Mouse (Mus musculus) thymus, postnatal 14 days (tissue): ENCODE results near the gene Smarcad1.
"Not testable (repeated sequence)": the region's sequence is repeated elsewhere in the genome, so short reads cannot be mapped to it uniquely, and the experiment has no call there.

ENCODE experiments used
- DNase-seq: peaks from one replicate; pipeline ENCODE4 v3.0.0; 2021

Smarcad1 gene

DNA sequence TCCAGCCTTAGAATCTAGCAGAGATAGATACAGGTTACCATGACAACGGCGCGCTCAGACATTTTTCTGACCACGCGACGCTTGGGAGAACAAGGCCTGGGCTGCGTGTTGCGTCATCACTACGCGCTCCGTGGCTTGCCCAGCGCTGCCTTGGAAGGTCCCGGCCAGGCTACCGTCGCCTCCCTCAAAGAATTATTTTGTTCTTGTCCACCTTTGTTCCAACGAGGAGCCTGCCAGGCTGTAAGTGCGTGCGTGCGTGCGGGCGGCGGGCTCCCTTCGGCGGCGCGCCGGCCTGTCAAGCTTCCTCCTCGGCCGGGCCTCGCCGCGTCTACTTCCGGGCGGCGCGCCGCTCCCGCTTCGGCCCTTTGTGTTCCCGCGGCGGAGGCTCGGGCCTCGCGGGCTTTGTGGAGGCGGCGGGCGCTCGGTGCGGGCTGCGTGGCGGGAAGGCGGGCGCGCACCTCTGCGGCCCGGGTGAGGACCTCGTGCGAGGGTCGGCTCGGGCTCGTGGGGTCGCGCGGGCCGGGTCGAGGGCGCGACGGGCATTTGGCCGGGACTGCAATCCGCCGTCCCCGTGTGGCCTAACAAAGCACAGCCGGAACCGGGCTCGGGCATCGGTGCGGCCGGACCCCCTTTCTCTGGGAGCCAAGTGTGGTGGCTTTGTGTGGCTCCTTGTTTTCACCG is at the start of gene Smarcad1:
Gene Smarcad1, plus strand, starts transcription at position 93 of the 681 bp plus-strand sequence.
- DNase-seq = peak; percentile 84

GRCm38 (mm10) chr6:64996824-64997421 is 45.5 kb upstream of the Smarcad1 start:
- DNase-seq = no peak

DNA sequence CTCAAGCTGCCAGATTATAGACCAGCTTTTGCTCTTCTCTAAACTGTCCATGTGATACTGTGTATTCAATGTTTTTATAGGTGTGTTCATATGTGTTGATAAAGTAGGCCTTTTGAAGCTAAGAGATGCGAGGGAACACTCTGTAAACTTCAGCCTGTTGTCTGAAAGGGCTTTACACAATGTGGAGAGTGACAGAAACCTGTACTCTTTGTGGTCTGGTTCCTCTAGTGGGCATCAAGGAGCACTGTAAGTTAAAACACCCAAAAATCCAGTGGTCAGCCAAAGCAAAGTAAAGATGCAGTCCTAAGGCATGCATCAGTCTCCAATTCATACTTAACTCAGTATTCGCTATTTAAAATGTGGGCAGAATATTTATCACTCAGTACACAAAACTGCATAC is 44.6 kb upstream of the Smarcad1 start:
- no peak for DNase-seq

GRCm38 (mm10) chr6:65000757-65001156 is 41.6 kb upstream of the Smarcad1 start:
- DNase-seq = peak; percentile 4

- DNase-seq = no peak
These were observed 40.2 kb upstream of the Smarcad1 start for GRCm38 (mm10) chr6:65002196-65002595.

- no peak for DNase-seq
These were observed 33.5 kb upstream of the Smarcad1 start for GRCm38 (mm10) chr6:65008836-65009235.

- no peak for DNase-seq
These were observed 30.9 kb upstream of the Smarcad1 start for GRCm38 (mm10) chr6:65011444-65011990.

- no peak for DNase-seq
These were observed 30.2 kb upstream of the Smarcad1 start for GRCm38 (mm10) chr6:65012142-65012541.

- DNase-seq = no peak
These were observed 24.8 kb upstream of the Smarcad1 start for GRCm38 (mm10) chr6:65017566-65017965.

DNA sequence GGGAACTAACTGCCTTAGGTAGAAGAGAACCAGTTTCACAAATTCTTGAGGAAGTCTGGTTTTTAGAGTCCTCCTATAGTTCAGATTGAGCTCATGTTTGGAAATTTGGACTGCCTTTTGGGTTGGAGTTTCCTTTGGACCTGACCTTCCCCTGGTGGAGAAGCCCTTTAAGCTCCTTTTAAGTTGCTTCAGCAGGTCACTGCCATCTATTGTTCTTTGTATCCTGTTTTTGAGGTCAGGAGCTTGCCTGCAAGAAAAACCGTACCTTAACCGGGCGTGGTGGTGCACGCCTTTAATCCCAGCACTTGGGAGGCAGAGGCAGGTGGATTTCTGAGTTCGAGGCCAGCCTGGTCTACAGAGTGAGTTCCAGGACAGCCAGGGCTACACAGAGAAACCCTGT is 23.4 kb upstream of the Smarcad1 start:
- not testable (repeated sequence) for DNase-seq

- no peak for DNase-seq
These were observed 20.5 kb upstream of the Smarcad1 start for GRCm38 (mm10) chr6:65021883-65022282.

DNA sequence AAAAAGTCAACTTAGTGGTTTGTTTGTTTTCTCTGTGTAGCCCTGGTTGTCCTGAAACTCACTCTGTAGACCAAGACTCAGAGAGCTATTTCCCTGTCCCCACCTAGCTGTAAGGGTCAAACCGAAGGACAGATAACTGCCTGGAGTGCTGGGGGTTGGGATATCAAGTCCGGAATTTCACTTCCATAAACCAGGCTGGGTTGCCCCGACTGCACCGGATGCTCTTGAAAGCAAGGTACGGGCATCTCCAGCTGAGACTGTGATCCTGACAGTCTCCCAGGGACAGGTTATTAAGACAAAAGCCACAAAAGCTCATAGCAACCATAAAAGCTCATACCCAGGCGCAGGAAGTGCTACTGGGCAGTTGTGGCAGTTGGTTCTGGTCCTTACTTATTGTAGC is 19.3 kb upstream of the Smarcad1 start:
- DNase-seq = no peak

GRCm38 (mm10) chr6:65024668-65025067 is 17.7 kb upstream of the Smarcad1 start:
- DNase-seq = no peak

- DNase-seq = no peak
These were observed 17.3 kb upstream of the Smarcad1 start for GRCm38 (mm10) chr6:65025130-65025529.

- DNase-seq = no peak
These were observed 7.7 kb upstream of the Smarcad1 start for GRCm38 (mm10) chr6:65034661-65035060.

GRCm38 (mm10) chr6:65035469-65035868 is 6.9 kb upstream of the Smarcad1 start:
- no peak for DNase-seq

- no peak for DNase-seq
These were observed 451 bp upstream of the Smarcad1 start for GRCm38 (mm10) chr6:65041932-65042331.

DNA sequence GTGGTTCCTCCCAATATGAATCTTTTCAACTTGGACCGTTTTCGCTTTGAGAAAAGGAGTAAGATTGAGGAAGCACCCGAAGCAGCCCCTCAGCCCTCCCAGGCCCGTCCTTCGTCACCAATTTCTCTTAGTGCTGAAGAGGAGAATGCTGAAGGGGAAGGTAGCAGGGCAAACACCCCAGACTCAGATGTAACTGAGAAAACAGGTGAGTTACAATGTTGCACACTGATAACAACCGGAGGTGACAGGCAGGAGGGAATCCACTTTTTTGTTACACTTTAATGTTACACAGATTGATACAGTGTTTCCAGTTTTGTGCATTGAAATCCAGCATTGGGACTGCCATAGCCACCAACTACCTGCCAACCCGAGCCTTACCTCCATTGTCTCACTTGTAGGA is 858 bp downstream of the Smarcad1 start:
- no peak for DNase-seq

DNA sequence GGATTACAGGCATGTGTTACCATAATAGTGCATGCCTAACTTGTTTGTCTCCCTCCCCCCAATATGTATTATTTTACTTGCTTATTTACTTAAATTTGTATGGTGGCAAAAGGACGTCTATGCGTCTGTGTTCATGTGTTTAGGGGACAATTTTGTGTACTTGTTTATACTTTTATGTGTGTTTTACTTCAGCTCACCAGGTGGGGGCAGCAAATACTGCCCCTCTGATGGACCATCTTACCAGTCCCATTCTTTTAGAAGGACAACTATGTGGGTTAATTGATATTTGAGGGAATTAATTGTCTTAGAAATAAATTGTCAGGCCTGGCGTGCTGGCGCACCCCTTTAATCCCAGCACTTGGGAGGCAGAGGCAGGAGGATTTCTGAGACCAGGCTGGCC is 6.7 kb downstream of the Smarcad1 start:
- peak; percentile 11 for DNase-seq

DNA sequence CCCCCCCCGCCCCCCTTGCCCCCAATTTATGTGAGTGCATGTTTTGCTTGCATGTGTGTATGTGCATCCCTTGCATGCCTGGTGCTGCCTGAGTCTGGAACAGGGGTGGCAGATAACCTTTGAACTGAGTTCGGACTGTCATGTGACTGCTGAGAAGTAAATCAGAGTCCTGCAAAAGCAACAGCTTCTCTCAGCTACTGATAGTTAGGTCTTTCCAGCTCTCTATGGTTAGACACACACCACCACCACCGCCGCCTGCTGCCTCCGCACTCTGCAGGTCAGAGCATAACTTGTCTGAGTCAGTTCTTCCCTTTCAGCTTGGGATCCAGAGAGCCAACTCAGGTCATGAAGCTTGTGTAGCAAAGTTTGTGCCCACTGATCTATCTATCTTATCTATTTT is 14.2 kb downstream of the Smarcad1 start:
- DNase-seq = no peak

DNA sequence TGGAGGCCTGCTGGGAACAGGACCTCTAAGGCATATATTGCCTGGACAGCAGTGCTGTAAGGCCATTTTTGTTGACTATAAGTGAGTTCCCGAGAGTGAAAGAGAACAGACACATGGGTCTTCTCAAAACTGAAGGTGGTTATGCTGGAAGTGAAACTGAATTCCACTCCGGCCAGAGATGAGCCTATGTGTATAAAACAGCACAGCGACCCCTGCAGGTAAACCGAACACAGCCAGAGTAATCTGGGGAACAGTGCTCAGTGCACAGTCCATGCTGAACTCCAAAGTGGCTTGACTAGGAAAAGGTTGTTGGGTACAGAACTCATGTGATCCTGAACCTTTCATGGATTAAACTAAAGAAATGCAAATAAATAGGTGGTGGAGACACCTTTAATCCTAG is 14.8 kb downstream of the Smarcad1 start:
- DNase-seq = not testable (repeated sequence)

- no peak for DNase-seq
These were observed 18.7 kb downstream of the Smarcad1 start for GRCm38 (mm10) chr6:65061049-65061448.

- no peak for DNase-seq
These were observed 32.8 kb downstream of the Smarcad1 start for GRCm38 (mm10) chr6:65075201-65075600.

- no peak for DNase-seq
These were observed 36.8 kb downstream of the Smarcad1 start for GRCm38 (mm10) chr6:65079139-65079538.

DNA sequence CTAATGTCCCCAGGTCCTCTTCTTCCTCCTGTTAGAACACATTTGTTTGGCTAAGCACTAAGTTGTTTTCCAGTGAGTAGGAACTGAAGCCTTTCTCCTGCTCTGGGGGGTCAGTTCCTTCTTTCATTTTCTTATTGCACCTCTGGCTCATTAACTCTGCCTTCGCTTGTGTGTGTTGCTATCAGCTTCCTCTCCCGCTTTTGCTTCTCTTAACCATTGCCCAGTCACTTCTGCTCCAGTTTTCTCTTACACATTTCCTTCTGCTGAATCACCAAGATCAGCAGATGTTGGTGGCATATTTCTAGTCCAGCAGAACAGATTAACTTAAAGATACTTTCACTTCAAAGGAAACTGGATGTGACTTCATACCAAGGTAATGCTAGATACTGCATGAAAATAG is 72.5 kb downstream of the Smarcad1 start:
- no peak for DNase-seq
